Mouse (Mus musculus): ENCODE measurements at regions not wholly inside any gene's neighbourhood (a gene's known extent, or its start where the extent isn't known, plus 50 kb on each side); places are given as distances from the start of the nearest gene placed in this dataset. TPM values are rescaled to one million over a fixed set of nuclear protein-coding genes. Genes with fewer than 3 reads are reported as not detected.

DNA sequence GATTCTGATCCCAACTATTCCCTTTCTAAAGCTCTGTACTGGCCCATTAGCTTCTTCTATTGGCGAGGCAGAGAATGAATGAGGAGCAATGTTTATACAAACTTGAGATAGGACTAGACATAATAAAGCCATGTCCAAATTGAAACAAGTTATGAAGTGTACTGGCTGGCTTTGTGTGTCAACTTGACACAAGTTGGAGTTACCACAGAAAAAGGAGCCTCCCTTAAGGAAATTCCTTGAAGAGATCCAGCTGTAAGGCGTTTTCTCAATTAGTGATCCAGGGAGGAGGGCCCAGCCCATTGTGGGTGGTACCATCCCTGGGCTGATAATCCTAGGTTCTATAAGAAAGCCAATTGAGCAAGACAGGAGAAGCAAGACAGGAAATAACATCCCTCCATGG, 135.9 kb upstream of the Cr2 start:
- 61% methylated on average over 2 of the region's 2 CpGs for WGBS
- ATAC-seq (replicated peaks; ENCODE audit: low FRiP score, low read depth) (no peak), DNase-seq (ENCODE audit: low spot score) (no peak)

DNA sequence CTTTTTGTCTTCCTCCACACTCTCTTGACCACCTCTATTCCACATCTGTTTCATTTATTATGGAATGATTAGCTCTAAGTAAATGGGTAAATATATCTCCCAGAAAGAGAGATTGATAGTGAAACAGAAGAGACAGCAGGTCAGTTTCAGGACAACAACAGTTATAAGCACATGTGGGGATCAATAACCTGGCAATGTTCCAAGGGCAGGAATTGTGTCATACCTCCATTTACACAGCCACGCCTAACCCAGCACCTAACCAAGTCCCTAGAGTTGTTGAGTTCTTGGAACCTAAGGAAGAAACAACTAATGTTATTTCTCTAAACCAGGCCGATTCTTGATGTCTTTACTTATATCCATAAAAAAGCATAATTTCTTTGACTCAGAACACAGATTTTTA, 108.6 kb upstream of the Cr2 start:
- 78% methylated on average over 2 of the region's 2 CpGs for whole genome bisulfite sequencing
- no peak overlapping the region for H3K4me3 ChIP-seq (replicated peaks; ENCODE audit: low read depth, low read length)
- H3K27ac ChIP-seq, result no peak overlapping the region
- no peaks in the 10 kb centered on the region for H3K27me3 ChIP-seq (ENCODE audit: insufficient read depth, low read length)
- TF ChIP-seq CTCF (IDR thresholded peaks at IDR 0.05; ENCODE audit: low read depth), result no peak
- no peak for ATAC-seq (replicated peaks; ENCODE audit: low FRiP score, low read depth)
- H3K36me3 ChIP-seq (ENCODE audit: insufficient read depth, low read length), result no peaks in the 10 kb centered on the region
- no peak overlapping the region for H3K9ac ChIP-seq (ENCODE audit: low read depth, low read length)
- no peak overlapping the region for H3K4me2 ChIP-seq (ENCODE audit: low read length)
- H3K4me1 ChIP-seq (replicated peaks; ENCODE audit: insufficient read depth, low read length), result no peaks in the 10 kb centered on the region
- DNase-seq (ENCODE audit: low spot score), result no peak
- no peaks in the 10 kb centered on the region for H3K9me3 ChIP-seq (replicated peaks; ENCODE audit: low read length)

More for the DNA sequence above, 135.9 kb upstream of the Cr2 start:
- Histone ChIP-seq H3K9ac (ENCODE audit: low read depth, low read length) (no peak overlapping the region), H3K27me3 (ENCODE audit: insufficient read depth, low read length) (no peaks in the 10 kb centered on the region), H3K4me1 (replicated peaks; ENCODE audit: insufficient read depth, low read length) (no peaks in the 10 kb centered on the region), H3K27ac (no peak overlapping the region), H3K36me3 (ENCODE audit: insufficient read depth, low read length) (no peaks in the 10 kb centered on the region), H3K4me2 (ENCODE audit: low read length) (no peak overlapping the region), H3K4me3 (replicated peaks; ENCODE audit: low read depth, low read length) (no peak overlapping the region), H3K9me3 (replicated peaks; ENCODE audit: low read length) (no peaks in the 10 kb centered on the region)
- TF ChIP-seq CTCF (IDR thresholded peaks at IDR 0.05; ENCODE audit: low read depth), result no peak

DNA sequence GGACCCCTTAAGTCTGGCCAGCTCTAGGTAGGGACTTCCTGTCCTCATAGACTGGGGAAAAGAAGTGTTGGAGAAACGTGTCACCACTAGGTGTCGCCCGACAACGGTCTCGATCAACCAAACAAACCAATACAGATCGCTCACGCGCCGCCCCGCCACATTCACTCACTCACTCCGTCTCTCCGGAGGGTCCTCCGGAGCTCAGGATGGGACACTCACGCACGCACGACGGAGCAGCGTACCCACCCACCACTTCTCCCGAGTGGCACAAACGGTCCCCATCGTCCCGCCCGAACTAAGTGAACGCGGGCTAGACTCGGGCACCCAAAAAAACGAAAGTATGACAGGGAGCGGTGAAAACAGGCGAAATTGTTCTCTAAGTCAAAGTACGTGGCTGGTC, 65.0 kb upstream of the Cr2 start:
- WGBS, result 7% methylated on average over 30 of the region's 30 CpGs
- Histone ChIP-seq H3K9ac (ENCODE audit: low read depth, low read length) (no peak overlapping the region), H3K4me2 (ENCODE audit: low read length) (no peak overlapping the region), H3K9me3 (replicated peaks; ENCODE audit: low read length) (no peaks in the 10 kb centered on the region), H3K27ac (no peak overlapping the region), H3K36me3 (ENCODE audit: insufficient read depth, low read length) (no peaks in the 10 kb centered on the region), H3K27me3 (ENCODE audit: insufficient read depth, low read length) (no peaks in the 10 kb centered on the region), H3K4me1 (replicated peaks; ENCODE audit: insufficient read depth, low read length) (no peaks in the 10 kb centered on the region), H3K4me3 (replicated peaks; ENCODE audit: low read depth, low read length) (no peak overlapping the region)
- TF ChIP-seq CTCF (IDR thresholded peaks at IDR 0.05; ENCODE audit: low read depth), result no peak
- DNase-seq (ENCODE audit: low spot score) (peak; percentile 100), ATAC-seq (replicated peaks; ENCODE audit: low FRiP score, low read depth) (no peak)

DNA sequence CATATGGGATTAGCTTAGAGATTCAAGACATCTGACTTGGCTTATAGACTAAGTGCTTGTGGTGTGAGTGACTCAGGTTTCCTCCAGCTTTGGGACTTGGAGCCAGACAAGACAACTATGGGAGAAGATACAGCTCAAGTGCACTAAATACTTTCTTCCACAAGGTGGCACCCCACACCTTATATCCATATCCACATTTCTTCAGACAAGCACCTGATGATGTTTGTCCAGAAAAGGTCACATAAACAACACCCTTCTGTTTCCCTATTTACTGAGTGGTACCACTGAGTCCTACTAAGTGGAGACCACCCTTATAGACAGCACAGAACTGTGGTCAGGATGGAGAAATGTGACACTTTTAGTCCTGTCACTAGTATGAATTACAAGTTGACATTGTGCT, 56.1 kb upstream of the Cr2 start:
- peak; percentile 79 for TF ChIP-seq CTCF (IDR thresholded peaks at IDR 0.05; ENCODE audit: low read depth)
- no peaks in the 10 kb centered on the region for H3K36me3 ChIP-seq (ENCODE audit: insufficient read depth, low read length)
- H3K27me3 ChIP-seq (ENCODE audit: insufficient read depth, low read length), result no peaks in the 10 kb centered on the region
- no peak overlapping the region for H3K4me2 ChIP-seq (ENCODE audit: low read length)
- H3K27ac ChIP-seq, result no peak overlapping the region
- H3K9me3 ChIP-seq (replicated peaks; ENCODE audit: low read length), result no peaks in the 10 kb centered on the region
- peak; percentile 76 for DNase-seq (ENCODE audit: low spot score)
- peak; percentile 66 for ATAC-seq (replicated peaks; ENCODE audit: low FRiP score, low read depth)
- H3K4me3 ChIP-seq (replicated peaks; ENCODE audit: low read depth, low read length), result no peak overlapping the region
- H3K9ac ChIP-seq (ENCODE audit: low read depth, low read length), result no peak overlapping the region
- H3K4me1 ChIP-seq (replicated peaks; ENCODE audit: insufficient read depth, low read length), result no peaks in the 10 kb centered on the region

DNA sequence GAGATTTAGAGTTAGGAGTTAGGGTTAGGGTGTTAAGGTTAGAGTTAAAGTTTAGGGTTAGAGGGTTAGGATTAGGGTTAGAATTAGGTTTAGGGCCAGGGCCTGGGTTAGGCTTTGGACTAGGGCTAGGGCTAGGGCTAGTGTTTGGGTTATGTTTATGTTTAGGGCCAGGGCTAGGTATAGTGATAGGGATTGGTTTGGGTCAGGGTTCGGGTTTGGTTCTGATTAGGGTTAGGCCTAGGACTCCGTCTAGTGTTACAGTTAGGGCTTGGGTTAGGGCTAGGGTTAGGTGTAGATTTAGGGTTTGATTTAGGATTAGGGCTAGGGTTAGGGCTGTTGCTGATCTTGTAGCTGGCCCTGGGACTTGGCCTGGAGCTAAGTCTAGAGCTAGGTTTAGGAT, 50.5 kb upstream of the Cr2 start:
- ATAC-seq (replicated peaks; ENCODE audit: low FRiP score, low read depth), result no peak
- no peaks in the 10 kb centered on the region for H3K9me3 ChIP-seq (replicated peaks; ENCODE audit: low read length)

More for the DNA sequence above, 50.5 kb upstream of the Cr2 start:
- H3K4me2 ChIP-seq (ENCODE audit: low read length), result no peak overlapping the region
- 96% methylated on average over 2 of the region's 2 CpGs for WGBS
- H3K4me1 ChIP-seq (replicated peaks; ENCODE audit: insufficient read depth, low read length), result no peaks in the 10 kb centered on the region
- no peak for TF ChIP-seq CTCF (IDR thresholded peaks at IDR 0.05; ENCODE audit: low read depth)
- no peak overlapping the region for H3K27ac ChIP-seq
- H3K36me3 ChIP-seq (ENCODE audit: insufficient read depth, low read length), result no peaks in the 10 kb centered on the region
- DNase-seq (ENCODE audit: low spot score), result no peak
- no peak overlapping the region for H3K4me3 ChIP-seq (replicated peaks; ENCODE audit: low read depth, low read length)
- no peaks in the 10 kb centered on the region for H3K27me3 ChIP-seq (ENCODE audit: insufficient read depth, low read length)
- no peak overlapping the region for H3K9ac ChIP-seq (ENCODE audit: low read depth, low read length)

Small RNA genes in the stretch of these regions (microRNA-seq; reads per million reads assigned to microRNA genes)
- gene Gm24802, result not detected

Data from kidney, postnatal 0 days (tissue).